Mouse (Mus musculus) adrenal gland, adult (tissue): Measurements from ENCODE around the gene Prkce.
A peak's percentile ranks its signal among the peaks of the same experiment; 100 is the strongest.
"Not testable (repeated sequence)": the region's sequence is repeated elsewhere in the genome, so short reads cannot be mapped to it uniquely, and the experiment has no call there.

Source experiments
- DNase-seq, 2 experiments: peaks; one replicate each; pipeline ENCODE4 v3.0.0; 2022 to 2023; ENCODE audit warnings: low spot score in 1 of 2; ENCODE audit not compliant: inconsistent age in 2 of 2

The Prkce gene

DNA sequence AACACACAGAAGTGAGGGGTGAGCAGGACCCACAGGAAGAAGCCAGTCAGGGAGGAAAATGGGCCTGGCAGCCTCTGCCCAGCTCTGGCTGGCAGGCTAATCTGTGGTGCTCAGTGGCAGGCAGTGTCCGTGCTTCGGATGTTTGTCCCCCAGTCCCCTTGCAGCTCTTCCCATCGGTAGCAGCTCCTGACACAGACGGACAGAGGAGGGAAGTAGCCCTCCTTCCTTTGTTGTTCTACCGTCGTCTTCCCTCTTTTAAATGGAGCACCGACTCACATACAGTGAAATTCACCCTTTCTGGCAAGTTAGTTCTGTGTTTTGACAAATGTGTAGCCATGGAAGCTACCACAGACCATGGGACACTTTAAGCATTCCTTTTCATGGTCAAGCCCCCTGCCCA, 299.3 kb downstream of the Prkce start:
- no peak for DNase-seq

DNA sequence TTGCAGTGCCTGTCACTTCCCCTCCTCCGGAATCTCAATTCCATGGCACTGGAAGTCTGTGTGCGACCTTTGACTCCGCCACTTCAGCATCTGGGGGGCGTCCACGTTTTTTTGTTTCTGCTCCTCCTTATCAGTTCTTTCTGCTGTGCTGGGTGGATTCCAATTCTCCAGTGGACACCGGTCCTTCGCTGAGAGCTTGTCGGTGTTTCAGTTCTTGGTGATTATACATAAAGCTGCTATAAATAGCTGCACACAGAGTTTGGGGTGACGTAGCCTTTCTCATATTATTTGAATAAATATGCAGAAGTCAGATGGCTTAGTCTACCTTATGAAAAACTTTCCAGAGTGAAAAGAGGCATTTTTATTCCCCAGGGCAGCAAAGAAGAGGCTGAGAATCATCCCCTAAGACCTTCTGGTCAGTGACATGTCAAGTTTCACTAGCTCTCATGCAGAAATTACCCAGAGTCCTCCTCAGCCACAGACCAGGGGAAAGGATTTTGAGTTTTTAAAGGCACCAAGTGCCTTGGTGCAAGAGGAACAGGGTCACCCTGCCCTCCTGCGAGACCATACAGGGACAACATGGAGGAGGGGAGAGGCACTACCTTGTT, 299.8 kb downstream of the Prkce start:
- no peak for DNase-seq

DNA sequence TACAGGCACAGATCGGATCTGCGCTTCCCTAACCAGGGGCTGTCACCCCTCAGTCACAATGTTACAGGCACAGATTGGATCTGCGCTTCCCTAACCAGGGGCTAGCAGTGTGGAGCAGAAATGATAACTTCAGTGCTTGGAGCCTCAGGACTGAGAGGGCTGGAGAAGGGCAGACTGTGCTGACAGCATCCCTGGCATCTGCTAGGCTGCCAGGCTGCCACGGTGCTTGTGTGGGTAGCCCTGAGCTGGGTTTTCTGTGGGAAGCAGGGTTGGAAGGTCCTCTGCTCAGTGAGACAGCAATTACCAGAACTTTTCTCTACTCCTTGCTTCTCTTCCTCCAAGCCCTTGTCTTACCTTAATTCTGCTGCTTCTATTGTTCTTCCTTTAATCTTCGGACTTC, 300.4 kb downstream of the Prkce start:
- no peak for DNase-seq

DNA sequence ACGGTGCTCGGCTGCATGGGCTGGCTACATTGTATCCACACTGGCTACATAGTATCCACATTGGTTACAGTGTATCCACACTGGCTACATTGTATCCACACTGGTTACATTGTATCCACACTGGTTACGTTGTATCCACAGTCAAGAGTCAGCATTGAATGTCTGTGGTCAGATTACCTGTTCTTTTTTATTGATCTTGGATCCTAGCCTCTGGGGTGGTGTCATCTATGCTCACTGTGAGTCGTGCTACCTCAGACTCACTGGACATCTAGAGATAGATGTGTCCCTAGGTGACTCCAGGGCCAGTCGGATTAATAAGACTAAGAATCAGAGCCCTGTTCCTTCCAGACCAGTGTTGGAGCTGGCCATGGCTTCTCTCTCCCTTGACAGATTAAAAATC, 302.6 kb downstream of the Prkce start:
- no peak for DNase-seq

DNA sequence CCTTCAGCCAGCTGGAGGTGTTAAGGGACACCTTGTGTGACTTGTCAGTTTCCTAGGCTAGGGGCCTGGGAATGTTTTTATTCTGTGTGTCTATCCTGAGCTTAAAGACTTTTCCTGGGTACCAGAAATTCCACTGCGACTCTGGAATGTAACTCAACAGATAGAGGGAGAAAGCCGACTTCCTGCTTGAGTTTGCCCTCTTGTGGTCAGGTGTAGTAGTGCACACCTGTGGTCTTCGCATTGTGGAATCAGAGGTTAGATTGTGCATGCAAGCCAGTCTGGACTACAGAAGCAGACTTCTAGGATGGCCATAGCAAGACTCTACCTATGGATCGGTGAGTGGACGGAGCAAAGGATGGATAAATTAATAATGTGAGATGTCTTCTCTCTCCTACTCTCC, 304.1 kb downstream of the Prkce start:
- DNase-seq, result peak in 1 of 2 experiments; percentile 60

DNA sequence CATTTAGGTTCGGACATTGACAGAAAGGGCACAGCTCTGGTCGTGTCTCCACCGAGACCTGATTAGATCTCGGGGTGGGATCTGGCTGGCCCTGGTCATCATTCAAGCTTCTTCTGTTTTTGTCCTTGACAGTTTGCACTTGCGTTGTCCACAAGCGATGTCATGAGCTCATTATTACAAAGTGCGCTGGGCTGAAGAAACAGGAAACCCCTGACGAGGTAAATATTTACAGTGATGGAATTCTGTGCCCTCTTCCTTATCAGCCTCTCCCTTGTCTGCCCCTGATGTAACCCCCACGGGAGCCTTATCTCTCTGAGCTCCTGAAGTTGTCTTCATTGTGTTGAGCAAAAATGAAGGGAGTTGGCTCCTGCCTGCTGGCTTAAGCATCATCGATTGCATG, 309.1 kb downstream of the Prkce start:
- DNase-seq, result no peak

DNA sequence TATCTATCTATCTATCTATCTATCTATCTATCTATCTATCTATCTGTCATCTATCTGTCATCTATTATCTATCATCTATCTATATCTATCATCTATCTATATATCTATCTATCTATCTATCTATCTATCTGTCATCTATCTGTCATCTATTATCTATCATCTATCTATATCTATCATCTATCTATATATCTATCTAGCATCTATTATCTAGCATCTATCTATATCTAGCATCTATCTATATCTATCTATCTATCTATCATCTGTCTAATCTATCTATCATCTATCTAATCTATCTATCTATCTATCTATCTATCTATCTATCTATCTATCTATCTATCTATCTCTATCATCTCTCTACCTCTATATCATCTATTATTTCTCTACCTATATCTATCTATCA, 309.8 kb downstream of the Prkce start:
- DNase-seq, result not testable (repeated sequence)

DNA sequence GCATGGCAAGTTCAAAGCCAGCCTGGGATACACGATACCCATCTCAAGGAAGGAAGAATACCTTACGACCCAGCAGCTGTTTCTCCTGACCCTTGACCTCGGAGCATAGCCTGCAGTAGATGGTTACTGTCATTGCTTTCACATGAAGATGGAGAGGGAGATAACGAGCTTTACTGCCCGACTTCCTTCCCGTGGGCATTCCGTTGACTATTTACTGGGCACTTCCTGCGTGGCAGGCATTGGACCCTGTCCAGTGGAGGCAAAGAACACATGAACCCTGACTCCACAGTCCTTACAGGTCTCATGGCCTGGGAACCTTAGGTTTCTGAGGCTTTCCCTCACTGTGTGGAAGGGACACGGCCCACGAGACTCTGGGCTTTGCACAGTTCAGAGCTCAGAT, 311.8 kb downstream of the Prkce start:
- no peak for DNase-seq

DNA sequence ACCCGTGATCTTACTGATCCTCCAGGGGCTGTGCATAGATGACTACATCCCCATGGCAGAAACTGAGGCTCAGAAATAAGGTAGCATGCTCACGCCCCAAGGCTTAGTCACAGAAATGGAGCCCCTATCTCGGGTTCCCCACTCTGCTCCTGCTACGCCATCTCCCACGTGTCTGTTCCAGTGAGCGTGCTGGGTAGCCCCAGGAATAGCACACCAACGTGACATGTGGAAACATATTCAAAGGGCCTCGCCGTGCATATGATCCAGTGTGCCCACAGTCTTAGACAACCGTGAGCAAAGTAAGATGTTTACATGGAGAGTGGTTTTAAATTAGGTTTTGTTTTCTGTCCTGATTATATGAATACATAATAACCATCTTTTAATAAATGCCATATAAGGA, 315.1 kb downstream of the Prkce start:
- no peak for DNase-seq

DNA sequence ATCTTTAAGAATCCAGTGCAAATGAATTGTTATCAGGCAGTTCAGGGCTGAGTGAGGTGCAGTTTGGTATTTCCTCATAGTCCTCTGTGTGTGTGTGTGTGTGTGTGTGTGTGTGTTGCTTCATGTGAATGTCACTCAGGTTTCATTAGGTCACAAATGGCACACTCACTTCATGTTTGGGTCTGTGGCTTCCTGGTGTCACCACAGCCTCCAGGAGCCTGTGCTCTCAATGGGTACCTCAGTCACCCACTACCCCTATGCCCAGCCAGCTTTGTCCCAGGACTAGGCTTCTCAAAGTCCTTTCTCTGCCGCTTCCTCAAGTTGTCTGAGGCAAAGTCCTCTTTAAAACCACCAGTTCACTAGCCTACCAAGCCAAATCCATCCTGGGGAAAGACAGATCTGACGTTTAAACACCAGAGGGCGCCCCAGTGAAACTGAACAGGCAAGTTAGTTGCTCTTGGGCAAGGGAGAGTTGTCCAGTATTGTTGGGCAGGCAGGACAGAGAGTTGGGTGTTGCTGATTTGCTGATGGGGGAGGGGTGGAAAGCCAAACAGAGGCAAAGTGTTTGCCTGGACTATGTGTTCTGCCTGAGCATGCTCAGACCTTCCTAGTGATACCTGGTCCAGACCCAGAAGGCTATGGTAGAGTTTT, 316.6 kb downstream of the Prkce start:
- peak; percentile 75 to 94 for DNase-seq

DNA sequence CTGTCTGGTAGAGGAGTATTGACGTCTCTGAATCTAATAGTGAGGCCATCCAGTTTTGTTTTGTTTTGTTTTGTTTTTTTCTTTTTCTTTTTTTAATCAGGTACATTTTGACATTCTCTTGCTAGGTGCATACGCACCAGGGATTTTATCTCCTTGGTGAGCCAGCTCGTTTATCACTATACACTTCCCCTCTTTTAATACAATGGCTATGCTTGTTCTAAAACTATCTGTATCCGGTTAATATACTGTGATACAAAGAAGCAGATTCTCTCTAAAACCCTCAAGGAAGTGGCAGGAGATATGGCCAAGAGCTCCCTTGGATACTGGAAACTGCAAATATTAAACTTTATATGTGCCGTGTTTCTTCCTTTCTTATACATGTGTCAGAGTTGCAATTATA, 319.1 kb downstream of the Prkce start:
- no peak for DNase-seq

DNA sequence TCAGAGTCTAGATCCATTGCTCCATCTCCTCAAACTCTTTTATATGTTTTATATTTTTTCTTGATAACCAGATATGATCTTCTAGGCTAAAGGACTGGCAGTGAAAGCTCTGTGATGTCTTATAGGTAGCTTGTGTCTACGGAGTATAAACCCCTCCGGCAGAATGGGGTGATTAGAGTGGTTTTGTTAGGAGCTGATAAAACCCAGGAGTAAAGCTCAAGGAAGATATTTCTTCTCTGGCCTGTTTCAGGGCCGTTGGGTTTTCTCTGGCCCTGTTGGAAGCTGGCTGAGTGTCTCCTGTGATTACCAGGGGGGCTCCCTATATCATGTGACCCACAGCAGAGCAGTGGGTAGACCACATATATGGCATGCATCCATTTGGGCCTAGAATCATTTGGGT, 319.9 kb downstream of the Prkce start:
- no peak for DNase-seq

DNA sequence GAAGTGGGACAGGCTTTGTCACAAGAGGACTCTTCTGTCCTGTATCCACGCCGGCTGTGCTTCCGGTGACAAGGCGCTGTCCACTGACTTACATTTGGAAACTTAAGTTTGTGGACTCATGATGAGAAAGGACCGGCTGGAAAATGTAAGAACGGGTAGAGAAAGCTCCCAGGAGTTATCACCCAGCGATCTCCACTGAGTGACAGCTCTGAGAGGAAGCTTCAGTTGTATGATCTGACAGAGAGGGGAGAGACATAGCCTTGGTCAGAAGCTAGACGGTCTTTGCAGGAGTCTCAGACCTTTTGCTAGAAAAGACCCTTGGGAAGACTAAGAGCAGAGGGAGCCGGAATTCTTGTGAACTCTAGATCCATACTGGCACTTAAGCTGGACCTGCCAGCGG, 322.2 kb downstream of the Prkce start:
- no peak for DNase-seq

DNA sequence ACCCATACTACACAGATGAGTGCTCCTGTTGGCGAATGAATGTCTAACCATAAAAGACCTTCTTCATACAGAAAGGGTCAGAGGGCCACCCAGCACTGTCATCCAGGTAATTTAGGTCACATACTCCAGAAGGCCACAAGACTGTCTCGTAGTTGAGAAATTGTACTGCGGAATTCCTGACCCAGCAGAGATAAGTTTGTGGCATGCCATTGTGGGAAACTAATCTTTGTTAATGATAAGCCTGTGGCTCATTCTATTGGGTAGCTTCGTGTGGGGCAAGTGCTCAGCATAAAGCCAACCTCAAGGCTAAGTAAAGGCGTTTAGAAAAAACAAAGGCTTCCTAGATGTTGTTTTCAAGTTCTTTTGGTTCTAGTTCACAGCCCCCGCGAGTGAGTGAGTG, 324.8 kb downstream of the Prkce start:
- no peak for DNase-seq

DNA sequence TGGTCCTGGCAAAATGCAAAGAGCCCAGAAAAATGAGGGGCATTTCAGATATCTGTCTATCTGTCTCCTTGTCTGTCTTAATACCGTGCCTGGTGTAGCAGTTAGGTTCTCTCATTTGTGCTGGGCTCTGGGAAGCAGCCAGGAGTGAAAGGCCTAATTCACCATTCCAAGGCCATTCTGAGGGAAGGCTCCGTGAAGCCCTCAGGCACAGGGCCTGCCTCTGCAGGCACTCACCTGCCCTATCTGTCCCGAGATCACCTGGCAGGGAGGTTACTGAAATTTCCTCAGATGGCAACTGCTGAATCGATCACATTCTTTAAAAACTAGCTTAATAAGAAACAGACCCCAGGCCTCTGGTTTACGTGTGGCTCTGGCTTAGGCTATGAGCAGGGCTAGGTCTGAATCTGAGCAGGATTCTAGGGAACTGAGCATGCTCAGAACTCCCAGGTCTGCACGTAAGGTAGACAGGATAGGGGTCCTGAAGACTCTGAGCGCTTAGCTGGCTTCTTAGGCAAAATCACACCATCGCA, 326.4 kb downstream of the Prkce start:
- no peak for DNase-seq

DNA sequence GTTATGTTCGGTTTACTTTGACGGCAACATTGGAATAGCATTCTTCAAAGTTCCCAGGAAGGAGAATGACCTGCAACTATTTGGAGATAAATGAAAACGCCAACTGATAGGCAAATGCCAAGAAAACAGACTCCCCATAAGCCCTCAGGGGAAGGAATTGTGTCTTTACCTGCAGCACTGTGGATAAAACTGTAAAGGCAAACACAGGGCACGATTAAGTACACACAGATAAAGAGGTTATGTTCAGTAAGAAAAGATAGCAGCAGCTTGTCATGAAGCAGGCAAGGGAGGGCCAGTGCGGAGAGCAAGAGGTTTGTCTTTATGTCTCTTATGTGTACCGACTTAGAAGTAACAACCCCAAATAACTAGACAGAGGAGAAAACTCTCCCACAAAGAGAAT, 326.9 kb downstream of the Prkce start:
- DNase-seq, result no peak

DNA sequence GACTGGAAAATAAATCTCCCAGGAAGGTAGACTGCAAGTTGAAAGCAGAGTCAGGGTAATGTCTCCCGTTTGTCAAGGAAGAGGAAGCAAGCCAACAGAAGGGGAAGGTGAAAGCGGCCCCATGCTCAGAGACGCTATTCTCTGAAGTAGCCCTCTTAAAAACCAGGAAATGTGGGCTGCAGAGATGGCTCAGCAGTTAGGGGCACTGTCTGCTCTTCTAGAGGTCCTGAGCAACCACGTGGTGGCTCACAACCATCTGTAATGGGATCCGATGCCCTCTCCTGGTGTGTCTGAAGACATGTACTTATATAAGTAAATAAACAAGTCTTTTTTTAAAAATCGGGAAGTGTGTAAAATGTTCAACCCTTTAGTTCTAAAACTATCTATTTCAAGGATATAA, 327.3 kb downstream of the Prkce start:
- no peak for DNase-seq

DNA sequence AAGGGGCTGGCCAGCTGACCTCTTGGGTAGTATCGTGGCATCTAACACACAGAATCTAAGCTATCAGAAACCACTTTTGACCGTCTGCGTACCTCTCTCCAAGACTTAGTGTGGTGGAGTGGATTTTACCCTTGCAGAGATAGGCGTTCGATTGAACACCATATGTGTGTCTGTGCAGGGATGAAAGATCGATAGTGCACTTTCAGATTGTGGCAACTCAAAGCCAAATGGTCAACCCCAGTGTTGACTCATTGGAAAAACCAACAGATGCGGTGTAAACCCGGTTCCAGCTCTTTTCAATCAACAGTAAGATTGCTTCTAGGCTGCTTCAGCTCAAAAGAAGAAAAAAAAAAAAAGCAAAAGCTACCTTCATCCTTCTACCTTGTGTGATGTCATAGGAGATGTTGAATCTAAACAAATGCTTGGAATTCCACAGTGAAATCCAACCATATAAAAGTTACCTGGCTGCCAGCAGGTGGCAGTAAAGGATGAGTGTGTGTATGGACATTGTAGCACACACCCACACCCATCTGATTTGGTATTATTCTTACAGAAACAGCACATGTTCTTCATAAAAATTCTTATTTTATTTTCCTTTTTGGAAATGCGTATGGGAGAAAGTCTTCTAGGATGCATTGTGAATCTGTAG, 328.7 kb downstream of the Prkce start:
- peak; percentile 28 to 71 for DNase-seq

DNA sequence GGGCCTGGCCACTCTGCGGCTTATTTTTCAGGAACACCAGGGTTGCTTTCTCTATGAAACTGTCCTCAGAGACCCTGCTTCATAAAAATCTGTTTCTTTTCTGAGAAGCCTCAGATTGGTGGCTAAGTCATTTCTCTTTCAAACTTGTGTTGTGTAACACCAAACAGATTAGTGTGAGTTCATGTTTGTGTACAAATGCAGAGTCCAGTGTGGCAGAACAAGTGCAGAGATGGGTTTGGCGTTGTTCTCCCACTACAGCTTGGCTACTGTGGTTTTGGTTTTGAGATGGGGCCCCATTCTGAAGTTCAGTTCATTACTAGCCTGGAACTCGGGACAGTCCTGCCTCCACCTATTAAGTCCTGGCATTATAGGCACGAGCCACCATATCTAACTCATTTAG, 329.7 kb downstream of the Prkce start:
- DNase-seq, result no peak

DNA sequence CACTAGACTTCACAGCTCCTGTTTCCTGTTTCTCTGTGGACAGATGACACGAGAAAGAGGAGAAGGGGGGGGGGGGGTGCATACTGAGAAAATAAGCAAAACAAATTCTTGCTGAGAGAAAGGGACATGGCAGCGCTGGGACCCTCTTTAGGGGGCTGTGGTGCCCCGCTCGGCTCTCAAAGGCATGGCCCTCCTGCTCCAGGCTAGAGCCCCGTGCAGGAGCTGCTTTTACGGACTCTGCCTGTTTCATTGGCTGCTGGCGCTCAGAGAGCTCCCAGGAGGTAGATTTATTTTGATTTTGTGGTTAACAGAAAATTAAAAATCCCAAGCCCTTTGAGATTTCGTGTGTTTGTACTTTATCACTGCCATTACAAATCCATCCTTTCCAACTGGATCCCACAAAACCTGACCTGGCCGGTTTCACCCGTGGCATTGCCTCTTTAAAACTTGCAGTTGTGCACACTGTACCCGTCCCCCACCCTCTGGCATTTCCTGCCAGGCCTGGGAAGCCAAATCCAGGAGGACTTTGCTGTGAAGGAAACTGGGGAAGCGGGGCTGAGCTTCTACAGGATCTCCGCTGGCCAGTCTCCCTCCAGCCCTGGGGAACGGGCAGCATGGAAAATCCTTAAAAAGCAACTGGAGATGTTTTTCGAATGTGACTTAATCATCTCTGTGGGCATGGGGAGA, 331.9 kb downstream of the Prkce start:
- DNase-seq, result peak; percentile 45 to 62

DNA sequence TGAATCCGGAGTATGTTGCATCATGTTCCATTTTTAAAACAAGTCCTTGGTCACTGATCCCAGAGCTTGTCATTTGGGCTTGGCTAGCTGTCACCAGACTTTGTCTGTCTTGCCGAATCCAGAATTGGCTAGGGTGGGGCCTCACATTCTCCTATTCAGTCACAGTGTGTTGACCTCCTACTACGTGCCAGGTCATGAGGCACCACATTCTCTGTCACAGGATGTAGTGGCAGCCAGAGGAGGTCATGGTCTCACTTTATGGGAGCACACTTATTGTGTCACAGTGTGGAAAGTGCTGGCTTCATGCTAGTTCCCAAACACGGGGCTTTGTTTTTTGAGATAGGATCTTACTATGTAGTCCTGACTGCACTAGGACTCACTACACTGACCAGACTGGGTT, 333.8 kb downstream of the Prkce start:
- DNase-seq, result no peak
